Mouse (Mus musculus): ENCODE measurements around the gene Cbfa2t2. TPM values are rescaled to one million over a fixed set of nuclear protein-coding genes. Genes with fewer than 3 reads are reported as not detected.

Gene Cbfa2t2
- polyA plus RNA-seq, 1 experiment: 7.5 TPM

DNA sequence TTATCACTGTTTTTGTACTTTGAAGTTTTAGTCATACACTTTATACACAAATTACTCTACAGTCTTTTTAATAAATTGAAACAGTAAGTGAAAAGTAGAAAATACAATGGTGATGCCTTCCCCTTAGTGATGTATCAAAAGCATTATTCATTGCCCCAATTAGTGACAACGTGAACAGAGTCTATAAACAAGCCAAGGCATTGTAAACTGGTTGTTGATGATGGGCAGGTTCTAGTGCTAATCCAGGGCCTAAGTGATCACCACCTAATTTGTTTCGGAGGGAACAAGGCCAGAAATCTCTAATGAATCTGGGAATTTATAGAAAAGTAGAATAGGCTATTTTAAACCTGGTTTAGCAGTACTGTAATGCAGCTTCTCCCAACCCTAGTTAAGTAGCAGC lies 70.8 kb downstream of the Cbfa2t2 start:
- H3K36me3 ChIP-seq (ENCODE audit: control insufficient read depth, insufficient read depth): peaks cover 20% of the 10 kb centered on the region
- no peak for TF ChIP-seq POLR2AphosphoS2 (IDR thresholded peaks at IDR 0.05; ENCODE audit: insufficient read length, low read depth)
- TF ChIP-seq SRF (IDR thresholded peaks at IDR 0.05; ENCODE audit: control insufficient read depth, insufficient read length, low read depth): no peak
- H3ac ChIP-seq (ENCODE audit: control insufficient read depth, insufficient read length): no peak overlapping the region

DNA sequence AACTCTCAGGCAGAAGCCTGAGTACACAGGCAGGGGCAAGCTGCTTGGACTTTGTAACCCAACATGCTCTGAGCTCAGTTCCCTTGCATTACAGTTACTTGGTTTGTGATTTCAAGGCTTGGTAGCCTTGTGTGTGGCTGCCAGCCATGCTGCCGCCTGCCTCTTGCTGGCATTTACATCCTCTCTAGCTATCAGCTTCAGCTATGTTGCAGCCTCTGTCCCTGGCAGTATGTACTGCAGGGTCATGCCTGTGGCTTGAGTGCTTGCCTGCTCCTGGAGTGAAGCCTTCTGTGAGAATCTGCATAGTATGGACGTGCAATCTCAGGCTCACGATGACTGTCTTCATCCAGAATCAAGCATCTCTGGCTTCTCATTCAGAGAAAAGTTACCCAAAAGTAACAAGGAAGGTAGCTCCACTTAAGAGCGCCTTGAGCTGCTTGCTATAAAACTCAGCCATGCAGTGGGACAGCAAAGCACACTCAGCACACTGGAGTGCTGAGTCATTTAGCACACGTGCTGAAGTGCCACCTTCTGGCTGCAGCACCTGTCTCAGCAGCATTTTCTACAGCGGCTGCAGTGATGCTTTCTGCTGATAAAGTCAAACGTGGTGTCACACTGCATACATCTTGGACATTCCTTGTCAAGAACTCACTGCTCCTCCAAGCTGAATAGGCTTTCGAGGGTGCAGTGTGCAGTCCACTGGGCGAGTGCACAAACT lies 71.4 kb downstream of the Cbfa2t2 start:
- Histone ChIP-seq H3K27me3 (ENCODE audit: control insufficient read depth, insufficient read depth, insufficient read length) (no peaks in the 10 kb centered on the region), H3ac (ENCODE audit: control insufficient read depth, insufficient read length) (no peak overlapping the region), H3K79me2 (ENCODE audit: control insufficient read depth, insufficient read depth) (peaks cover 5% of the 10 kb centered on the region), H3K4me2 (ENCODE audit: low read depth) (no peak overlapping the region), H3K4me3 (no peak overlapping the region), H3K36me3 (ENCODE audit: control insufficient read depth, insufficient read depth) (peaks cover 20% of the 10 kb centered on the region)
- TF ChIP-seq MYOD1 (IDR thresholded peaks at IDR 0.05; ENCODE audit: control insufficient read depth in 1 of 3, insufficient read length in 2 of 3, low read depth in 2 of 3): peak in 1 of 3 experiments; percentile 65
- peak in 1 of 3 experiments; percentile 79 for TF ChIP-seq MYOG (IDR thresholded peaks at IDR 0.05; ENCODE audit: control insufficient read depth in 1 of 3, insufficient read depth in 1 of 3, insufficient read length in 2 of 3, low read depth in 2 of 3)
- TF ChIP-seq REST (IDR thresholded peaks at IDR 0.05; ENCODE audit: insufficient read depth, insufficient read length): no peak

More for the DNA sequence above, 70.8 kb downstream of the Cbfa2t2 start:
- Histone ChIP-seq H3K79me2 (ENCODE audit: control insufficient read depth, insufficient read depth) (peaks cover 5% of the 10 kb centered on the region), H3K4me2 (ENCODE audit: low read depth) (no peak overlapping the region), H3K4me3 (no peak overlapping the region), H3K27me3 (ENCODE audit: control insufficient read depth, insufficient read depth, insufficient read length) (no peaks in the 10 kb centered on the region)

DNA sequence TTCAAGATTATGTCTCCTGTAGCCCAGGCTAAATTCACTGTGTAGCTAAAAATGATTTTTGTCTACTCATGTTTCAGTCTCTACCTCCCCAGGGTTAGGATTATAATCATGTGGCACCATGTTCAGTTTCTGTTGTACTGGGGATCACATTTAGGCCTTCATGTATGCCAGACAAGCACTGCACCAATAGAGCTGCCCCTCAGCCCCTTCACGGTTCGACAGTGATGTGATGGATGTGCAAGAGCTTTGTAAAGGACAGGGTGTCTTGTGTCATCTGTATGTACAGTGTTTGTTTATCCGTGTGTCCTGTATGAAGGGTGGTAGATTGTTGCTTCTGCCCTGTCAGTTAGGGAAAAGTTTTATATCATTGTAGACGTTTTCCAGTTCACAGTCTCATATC lies 72.2 kb downstream of the Cbfa2t2 start:
- Histone ChIP-seq H3K36me3 (ENCODE audit: control insufficient read depth, insufficient read depth) (peaks cover 25% of the 10 kb centered on the region), H3K27me3 (ENCODE audit: control insufficient read depth, insufficient read depth, insufficient read length) (no peaks in the 10 kb centered on the region), H3K79me2 (ENCODE audit: control insufficient read depth, insufficient read depth) (peaks cover 3% of the 10 kb centered on the region), H3K4me3 (no peak overlapping the region), H3K4me2 (ENCODE audit: low read depth) (no peak overlapping the region), H3ac (ENCODE audit: control insufficient read depth, insufficient read length) (no peak overlapping the region)
- no peak for TF ChIP-seq USF1 (IDR thresholded peaks at IDR 0.05; ENCODE audit: low read depth)
- no peak for TF ChIP-seq POLR2AphosphoS2 (IDR thresholded peaks at IDR 0.05; ENCODE audit: insufficient read length, low read depth)
- TF ChIP-seq POLR2A (IDR thresholded peaks at IDR 0.05; ENCODE audit: insufficient read length, low read depth): no peak
- TF ChIP-seq TCF3 (IDR thresholded peaks at IDR 0.05; ENCODE audit: insufficient read length, low read depth): no peak
- TF ChIP-seq MYOD1 (IDR thresholded peaks at IDR 0.05; ENCODE audit: control insufficient read depth in 1 of 3, insufficient read length in 2 of 3, low read depth in 2 of 3): no peak
- no peak for TF ChIP-seq MAX (IDR thresholded peaks at IDR 0.05; ENCODE audit: low read depth)
- TF ChIP-seq SRF (IDR thresholded peaks at IDR 0.05; ENCODE audit: control insufficient read depth, insufficient read length, low read depth): no peak
- TF ChIP-seq TCF12 (IDR thresholded peaks at IDR 0.05; ENCODE audit: insufficient read depth, poor library complexity, severe bottlenecking): no peak
- no peak for TF ChIP-seq E2F4 (IDR thresholded peaks at IDR 0.05; ENCODE audit: insufficient read depth)
- no peak for TF ChIP-seq REST (IDR thresholded peaks at IDR 0.05; ENCODE audit: insufficient read depth, insufficient read length)
- TF ChIP-seq MYOG (IDR thresholded peaks at IDR 0.05; ENCODE audit: control insufficient read depth in 1 of 3, insufficient read depth in 1 of 3, insufficient read length in 2 of 3, low read depth in 2 of 3): no peak
- no peak for TF ChIP-seq CEBPB (IDR thresholded peaks at IDR 0.05; ENCODE audit: insufficient read depth, poor library complexity, severe bottlenecking)

DNA sequence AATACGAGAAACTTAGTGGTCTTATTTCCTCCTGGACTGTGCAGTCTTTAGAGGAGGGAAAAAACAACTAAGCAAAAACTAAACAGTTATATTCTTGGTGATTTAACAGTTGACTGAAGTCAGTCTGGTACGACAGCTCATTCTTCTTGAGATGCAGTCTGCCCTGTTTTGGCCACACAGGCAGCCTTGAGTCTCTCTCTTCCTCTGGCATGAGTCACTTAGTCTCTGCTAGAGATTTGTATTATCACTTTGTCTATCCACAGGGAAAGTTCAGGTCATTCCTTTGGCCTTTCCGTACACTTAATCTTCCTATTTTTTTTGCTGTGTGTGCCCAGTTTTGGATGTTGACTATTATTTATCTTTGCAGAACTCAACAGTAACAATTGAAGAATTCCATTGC lies 73.9 kb downstream of the Cbfa2t2 start:
- Histone ChIP-seq H3K4me2 (ENCODE audit: low read depth) (no peak overlapping the region), H3K36me3 (ENCODE audit: control insufficient read depth, insufficient read depth) (peaks cover 25% of the 10 kb centered on the region), H3K4me3 (no peak overlapping the region), H3K79me2 (ENCODE audit: control insufficient read depth, insufficient read depth) (no peaks in the 10 kb centered on the region), H3K27me3 (ENCODE audit: control insufficient read depth, insufficient read depth, insufficient read length) (no peaks in the 10 kb centered on the region), H3ac (ENCODE audit: control insufficient read depth, insufficient read length) (no peak overlapping the region)
- TF ChIP-seq USF1 (IDR thresholded peaks at IDR 0.05; ENCODE audit: low read depth) (no peak), TCF12 (IDR thresholded peaks at IDR 0.05; ENCODE audit: insufficient read depth, poor library complexity, severe bottlenecking) (no peak), CEBPB (IDR thresholded peaks at IDR 0.05; ENCODE audit: insufficient read depth, poor library complexity, severe bottlenecking) (no peak), MAX (IDR thresholded peaks at IDR 0.05; ENCODE audit: low read depth) (no peak), MYOG (IDR thresholded peaks at IDR 0.05; ENCODE audit: control insufficient read depth in 1 of 3, insufficient read depth in 1 of 3, insufficient read length in 2 of 3, low read depth in 2 of 3) (no peak), REST (IDR thresholded peaks at IDR 0.05; ENCODE audit: insufficient read depth, insufficient read length) (no peak), E2F4 (IDR thresholded peaks at IDR 0.05; ENCODE audit: insufficient read depth) (no peak), POLR2AphosphoS2 (IDR thresholded peaks at IDR 0.05; ENCODE audit: insufficient read length, low read depth) (no peak), POLR2A (IDR thresholded peaks at IDR 0.05; ENCODE audit: insufficient read length, low read depth) (no peak), MYOD1 (IDR thresholded peaks at IDR 0.05; ENCODE audit: control insufficient read depth in 1 of 3, insufficient read length in 2 of 3, low read depth in 2 of 3) (no peak), TCF3 (IDR thresholded peaks at IDR 0.05; ENCODE audit: insufficient read length, low read depth) (no peak), SRF (IDR thresholded peaks at IDR 0.05; ENCODE audit: control insufficient read depth, insufficient read length, low read depth) (no peak)

DNA sequence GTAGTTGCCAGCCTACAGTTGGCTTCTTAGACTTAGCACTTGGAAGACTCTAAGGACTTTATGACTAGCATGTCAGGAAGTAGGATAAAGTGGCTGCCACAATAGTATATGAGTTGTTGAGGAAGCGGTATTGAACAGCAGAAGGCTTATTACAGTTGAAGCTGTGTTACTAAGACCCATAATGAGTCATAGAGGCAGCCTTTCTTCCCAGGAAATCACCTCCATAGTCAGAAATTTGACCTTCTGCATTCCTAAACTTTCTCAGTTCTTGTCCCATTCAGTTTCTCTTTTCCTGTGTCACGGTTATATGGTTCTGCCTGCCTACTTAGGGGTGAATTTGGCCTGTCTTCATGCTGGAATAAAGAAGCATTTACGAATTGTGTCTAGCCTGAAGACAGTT lies 80.7 kb downstream of the Cbfa2t2 start:
- Histone ChIP-seq H3ac (ENCODE audit: control insufficient read depth, insufficient read length) (no peak overlapping the region), H3K4me3 (no peak overlapping the region), H3K79me2 (ENCODE audit: control insufficient read depth, insufficient read depth) (no peaks in the 10 kb centered on the region), H3K4me2 (ENCODE audit: low read depth) (no peak overlapping the region), H3K27me3 (ENCODE audit: control insufficient read depth, insufficient read depth, insufficient read length) (no peaks in the 10 kb centered on the region), H3K36me3 (ENCODE audit: control insufficient read depth, insufficient read depth) (peaks cover 14% of the 10 kb centered on the region)
- TF ChIP-seq TCF12 (IDR thresholded peaks at IDR 0.05; ENCODE audit: insufficient read depth, poor library complexity, severe bottlenecking) (no peak), POLR2A (IDR thresholded peaks at IDR 0.05; ENCODE audit: insufficient read length, low read depth) (no peak), E2F4 (IDR thresholded peaks at IDR 0.05; ENCODE audit: insufficient read depth) (no peak), MYOG (IDR thresholded peaks at IDR 0.05; ENCODE audit: control insufficient read depth in 1 of 3, insufficient read depth in 1 of 3, insufficient read length in 2 of 3, low read depth in 2 of 3) (no peak), POLR2AphosphoS2 (IDR thresholded peaks at IDR 0.05; ENCODE audit: insufficient read length, low read depth) (no peak), CEBPB (IDR thresholded peaks at IDR 0.05; ENCODE audit: insufficient read depth, poor library complexity, severe bottlenecking) (no peak), SRF (IDR thresholded peaks at IDR 0.05; ENCODE audit: control insufficient read depth, insufficient read length, low read depth) (no peak), USF1 (IDR thresholded peaks at IDR 0.05; ENCODE audit: low read depth) (no peak), MYOD1 (IDR thresholded peaks at IDR 0.05; ENCODE audit: control insufficient read depth in 1 of 3, insufficient read length in 2 of 3, low read depth in 2 of 3) (no peak), MAX (IDR thresholded peaks at IDR 0.05; ENCODE audit: low read depth) (no peak), REST (IDR thresholded peaks at IDR 0.05; ENCODE audit: insufficient read depth, insufficient read length) (no peak), TCF3 (IDR thresholded peaks at IDR 0.05; ENCODE audit: insufficient read length, low read depth) (no peak)

Measured in myocyte (in vitro differentiated cells).